Mouse (Mus musculus): ENCODE results near the gene Cyp3a41b. TPM values are rescaled to one million over a fixed set of nuclear protein-coding genes. Genes with fewer than 3 reads are reported as not detected.
"Not testable (repeated sequence)": the region's sequence is repeated elsewhere in the genome, so short reads cannot be mapped to it uniquely, and the experiment has no call there.

Cyp3a41b gene
- not detected in 2 replicates for polyA plus RNA-seq (2014; fragmentation: Nextera tagmentation; extraction: Ambion mirVana)

GRCm38 (mm10) chr5:145584630-145585029 lies at the start of gene Cyp3a41b:
Gene Cyp3a41b, minus strand, starts transcription at chr5:145584730.
- ATAC-seq; H3K9me3 ChIP-seq (replicated peaks; ENCODE audit: control insufficient read depth, low read length); H3K27ac ChIP-seq (ENCODE audit: low read depth, low read length); H3K36me3 ChIP-seq (ENCODE audit: control insufficient read depth, insufficient read depth, low read length); H3K4me3 ChIP-seq (ENCODE audit: low read depth, low read length); DNase-seq (ENCODE audit: low spot score); H3K4me1 ChIP-seq (ENCODE audit: control insufficient read depth, insufficient read depth, low read length); H3K4me2 ChIP-seq (ENCODE audit: low read length); H3K9ac ChIP-seq (ENCODE audit: low read length); H3K27me3 ChIP-seq (replicated peaks; ENCODE audit: control insufficient read depth, insufficient read depth, low read length): not testable (repeated sequence)
- WGBS = 75% methylated on average over 1 of the region's 2 CpGs

GRCm38 (mm10) chr5:145632286-145632685 lies 47.8 kb upstream of the Cyp3a41b start:
- H3K9ac ChIP-seq (ENCODE audit: low read length); H3K4me3 ChIP-seq (ENCODE audit: low read depth, low read length); H3K27ac ChIP-seq (ENCODE audit: low read depth, low read length); H3K4me2 ChIP-seq (ENCODE audit: low read length); H3K27me3 ChIP-seq (replicated peaks; ENCODE audit: control insufficient read depth, insufficient read depth, low read length); H3K4me1 ChIP-seq (ENCODE audit: control insufficient read depth, insufficient read depth, low read length); H3K36me3 ChIP-seq (ENCODE audit: control insufficient read depth, insufficient read depth, low read length); ATAC-seq; DNase-seq (ENCODE audit: low spot score): not testable (repeated sequence)
- 83% methylated on average over 1 of the region's 1 CpGs for WGBS
- peaks cover 37% of the 10 kb centered on the region for H3K9me3 ChIP-seq (replicated peaks; ENCODE audit: control insufficient read depth, low read length)

GRCm38 (mm10) chr5:145604891-145605290 lies 20.4 kb upstream of the Cyp3a41b start:
- not testable (repeated sequence) for ATAC-seq; H3K4me2 ChIP-seq (ENCODE audit: low read length); H3K27me3 ChIP-seq (replicated peaks; ENCODE audit: control insufficient read depth, insufficient read depth, low read length); DNase-seq (ENCODE audit: low spot score); H3K9ac ChIP-seq (ENCODE audit: low read length); H3K9me3 ChIP-seq (replicated peaks; ENCODE audit: control insufficient read depth, low read length); H3K4me3 ChIP-seq (ENCODE audit: low read depth, low read length); H3K27ac ChIP-seq (ENCODE audit: low read depth, low read length); H3K36me3 ChIP-seq (ENCODE audit: control insufficient read depth, insufficient read depth, low read length); H3K4me1 ChIP-seq (ENCODE audit: control insufficient read depth, insufficient read depth, low read length)
- 64% methylated on average over 1 of the region's 1 CpGs for WGBS

GRCm38 (mm10) chr5:145597851-145598250 lies 13.3 kb upstream of the Cyp3a41b start:
- DNase-seq (ENCODE audit: low spot score); H3K9ac ChIP-seq (ENCODE audit: low read length); ATAC-seq; H3K9me3 ChIP-seq (replicated peaks; ENCODE audit: control insufficient read depth, low read length); H3K27me3 ChIP-seq (replicated peaks; ENCODE audit: control insufficient read depth, insufficient read depth, low read length); H3K4me1 ChIP-seq (ENCODE audit: control insufficient read depth, insufficient read depth, low read length); H3K4me2 ChIP-seq (ENCODE audit: low read length); H3K4me3 ChIP-seq (ENCODE audit: low read depth, low read length); H3K36me3 ChIP-seq (ENCODE audit: control insufficient read depth, insufficient read depth, low read length); H3K27ac ChIP-seq (ENCODE audit: low read depth, low read length): not testable (repeated sequence)
- 76% methylated on average over 5 of the region's 5 CpGs for WGBS

- not testable (repeated sequence) for H3K36me3 ChIP-seq (ENCODE audit: control insufficient read depth, insufficient read depth, low read length); H3K9ac ChIP-seq (ENCODE audit: low read length); DNase-seq (ENCODE audit: low spot score); H3K4me1 ChIP-seq (ENCODE audit: control insufficient read depth, insufficient read depth, low read length); H3K4me3 ChIP-seq (ENCODE audit: low read depth, low read length); H3K27ac ChIP-seq (ENCODE audit: low read depth, low read length); H3K27me3 ChIP-seq (replicated peaks; ENCODE audit: control insufficient read depth, insufficient read depth, low read length); ATAC-seq; H3K4me2 ChIP-seq (ENCODE audit: low read length); H3K9me3 ChIP-seq (replicated peaks; ENCODE audit: control insufficient read depth, low read length)
- 53% methylated on average over 1 of the region's 1 CpGs for WGBS
These were observed 7.2 kb downstream of the Cyp3a41b start for GRCm38 (mm10) chr5:145577321-145577720.

- not testable (repeated sequence) for ATAC-seq; H3K4me2 ChIP-seq (ENCODE audit: low read length); H3K9me3 ChIP-seq (replicated peaks; ENCODE audit: control insufficient read depth, low read length); H3K27ac ChIP-seq (ENCODE audit: low read depth, low read length); H3K9ac ChIP-seq (ENCODE audit: low read length); H3K4me1 ChIP-seq (ENCODE audit: control insufficient read depth, insufficient read depth, low read length); H3K4me3 ChIP-seq (ENCODE audit: low read depth, low read length); H3K27me3 ChIP-seq (replicated peaks; ENCODE audit: control insufficient read depth, insufficient read depth, low read length); DNase-seq (ENCODE audit: low spot score); H3K36me3 ChIP-seq (ENCODE audit: control insufficient read depth, insufficient read depth, low read length)
- 90% methylated on average over 4 of the region's 4 CpGs for WGBS
These were observed 8.9 kb downstream of the Cyp3a41b start for GRCm38 (mm10) chr5:145575660-145576059.

GRCm38 (mm10) chr5:145571922-145572321 lies 12.6 kb downstream of the Cyp3a41b start:
- not testable (repeated sequence) for H3K36me3 ChIP-seq (ENCODE audit: control insufficient read depth, insufficient read depth, low read length); H3K9ac ChIP-seq (ENCODE audit: low read length); H3K27me3 ChIP-seq (replicated peaks; ENCODE audit: control insufficient read depth, insufficient read depth, low read length); DNase-seq (ENCODE audit: low spot score); H3K4me1 ChIP-seq (ENCODE audit: control insufficient read depth, insufficient read depth, low read length); H3K9me3 ChIP-seq (replicated peaks; ENCODE audit: control insufficient read depth, low read length); H3K4me3 ChIP-seq (ENCODE audit: low read depth, low read length); H3K4me2 ChIP-seq (ENCODE audit: low read length); ATAC-seq; H3K27ac ChIP-seq (ENCODE audit: low read depth, low read length)
- 78% methylated on average over 2 of the region's 2 CpGs for WGBS

Other genes with a start within 250 kb of the Cyp3a41b start
- not detected in 2 replicates for gene Cyp3a57, start 239.5 kb downstream of the Cyp3a41b start, polyA plus RNA-seq (2014; fragmentation: Nextera tagmentation; extraction: Ambion mirVana)
- gene Cyp3a16, start 115.0 kb downstream of the Cyp3a41b start, polyA plus RNA-seq (2014; fragmentation: Nextera tagmentation; extraction: Ambion mirVana) = not detected in 2 replicates
- not detected in 2 replicates for gene Cyp3a41a, start 135.4 kb upstream of the Cyp3a41b start, polyA plus RNA-seq (2014; fragmentation: Nextera tagmentation; extraction: Ambion mirVana)
- not detected in 2 replicates for gene Cyp3a44, start 221.1 kb upstream of the Cyp3a41b start, polyA plus RNA-seq (2014; fragmentation: Nextera tagmentation; extraction: Ambion mirVana)